Mouse (Mus musculus): ENCODE data around the gene Rnf212b. TPM values are rescaled to one million over a fixed set of nuclear protein-coding genes. Genes with fewer than 3 reads are reported as not detected.

Rnf212b gene
- polyA plus RNA-seq, 1 experiment = not detected

- Histone ChIP-seq H3ac (ENCODE audit: control insufficient read depth, insufficient read length, low read depth) (no peak overlapping the region), H3K27me3 (ENCODE audit: control insufficient read depth, insufficient read depth, insufficient read length) (peaks cover 3% of the 10 kb centered on the region), H3K4me3 (ENCODE audit: insufficient read depth, poor library complexity, severe bottlenecking) (no peak overlapping the region), H3K79me3 (ENCODE audit: low read depth) (no peaks in the 10 kb centered on the region), H3K79me2 (ENCODE audit: control insufficient read depth, insufficient read depth) (no peaks in the 10 kb centered on the region), H3K36me3 (ENCODE audit: control insufficient read depth, insufficient read depth) (no peaks in the 10 kb centered on the region)
- TF ChIP-seq MYOG (IDR thresholded peaks at IDR 0.05; ENCODE audit: control insufficient read depth, extremely low read depth, insufficient read length) = no peak
- no peak for TF ChIP-seq USF1 (IDR thresholded peaks at IDR 0.05; ENCODE audit: low read depth)
- TF ChIP-seq MYOD1 (IDR thresholded peaks at IDR 0.05; ENCODE audit: control insufficient read depth, insufficient read length, low read depth) = no peak
- no peak for TF ChIP-seq MAX (IDR thresholded peaks at IDR 0.05)
- TF ChIP-seq FOSL1 (IDR thresholded peaks at IDR 0.05; ENCODE audit: insufficient read depth, low read length, poor library complexity, severe bottlenecking) = no peak
- TF ChIP-seq CTCF (IDR thresholded peaks at IDR 0.05; ENCODE audit: control insufficient read depth, insufficient read depth, insufficient read length) = no peak
- no peak for TF ChIP-seq CEBPB (IDR thresholded peaks at IDR 0.05; ENCODE audit: low read depth)
Observed at GRCm38 (mm10) chr14:54788231-54788630, 25.7 kb upstream of the Rnf212b start.

DNA sequence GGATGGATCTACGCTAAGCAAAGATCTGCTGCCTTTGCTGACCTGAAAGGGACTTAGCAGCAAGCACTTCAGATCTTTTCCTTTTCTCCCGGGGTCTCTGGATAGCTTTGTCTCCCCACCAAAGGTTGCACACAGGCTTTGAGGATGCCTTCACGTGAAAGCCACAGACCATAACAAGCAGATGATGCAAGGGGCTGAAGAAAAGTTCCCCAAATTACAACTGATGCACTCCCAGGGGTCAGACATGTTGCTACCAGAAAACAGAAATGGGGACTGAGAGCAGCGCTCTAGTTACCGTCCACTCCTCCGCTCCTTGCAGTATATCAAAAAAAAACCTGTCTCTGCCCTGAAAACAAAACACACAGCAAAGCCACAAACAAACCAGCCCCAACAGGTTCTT lies 21.8 kb upstream of the Rnf212b start:
- TF ChIP-seq MYOG (IDR thresholded peaks at IDR 0.05; ENCODE audit: control insufficient read depth, extremely low read depth, insufficient read length) (no peak), FOSL1 (IDR thresholded peaks at IDR 0.05; ENCODE audit: insufficient read depth, low read length, poor library complexity, severe bottlenecking) (no peak), USF1 (IDR thresholded peaks at IDR 0.05; ENCODE audit: low read depth) (no peak), MAX (IDR thresholded peaks at IDR 0.05) (no peak), CEBPB (IDR thresholded peaks at IDR 0.05; ENCODE audit: low read depth) (no peak), MYOD1 (IDR thresholded peaks at IDR 0.05; ENCODE audit: control insufficient read depth, insufficient read length, low read depth) (no peak), CTCF (IDR thresholded peaks at IDR 0.05; ENCODE audit: control insufficient read depth, insufficient read depth, insufficient read length) (no peak)

GRCm38 (mm10) chr14:54793351-54793750 lies 20.6 kb upstream of the Rnf212b start:
- Histone ChIP-seq H3K79me3 (ENCODE audit: low read depth) (no peaks in the 10 kb centered on the region), H3K27me3 (ENCODE audit: control insufficient read depth, insufficient read depth, insufficient read length) (peaks cover 30% of the 10 kb centered on the region), H3ac (ENCODE audit: control insufficient read depth, insufficient read length, low read depth) (no peak overlapping the region), H3K4me3 (ENCODE audit: insufficient read depth, poor library complexity, severe bottlenecking) (no peak overlapping the region), H3K36me3 (ENCODE audit: control insufficient read depth, insufficient read depth) (no peaks in the 10 kb centered on the region), H3K79me2 (ENCODE audit: control insufficient read depth, insufficient read depth) (no peaks in the 10 kb centered on the region)
- TF ChIP-seq MYOG (IDR thresholded peaks at IDR 0.05; ENCODE audit: control insufficient read depth, extremely low read depth, insufficient read length) (no peak), MAX (IDR thresholded peaks at IDR 0.05) (no peak), CTCF (IDR thresholded peaks at IDR 0.05; ENCODE audit: control insufficient read depth, insufficient read depth, insufficient read length) (no peak), FOSL1 (IDR thresholded peaks at IDR 0.05; ENCODE audit: insufficient read depth, low read length, poor library complexity, severe bottlenecking) (no peak), USF1 (IDR thresholded peaks at IDR 0.05; ENCODE audit: low read depth) (no peak)

More for the DNA sequence above, 21.8 kb upstream of the Rnf212b start:
- Histone ChIP-seq H3K27me3 (ENCODE audit: control insufficient read depth, insufficient read depth, insufficient read length) (peaks cover 22% of the 10 kb centered on the region), H3K79me2 (ENCODE audit: control insufficient read depth, insufficient read depth) (no peaks in the 10 kb centered on the region), H3ac (ENCODE audit: control insufficient read depth, insufficient read length, low read depth) (no peak overlapping the region), H3K79me3 (ENCODE audit: low read depth) (no peaks in the 10 kb centered on the region), H3K36me3 (ENCODE audit: control insufficient read depth, insufficient read depth) (no peaks in the 10 kb centered on the region), H3K4me3 (ENCODE audit: insufficient read depth, poor library complexity, severe bottlenecking) (no peak overlapping the region)

DNA sequence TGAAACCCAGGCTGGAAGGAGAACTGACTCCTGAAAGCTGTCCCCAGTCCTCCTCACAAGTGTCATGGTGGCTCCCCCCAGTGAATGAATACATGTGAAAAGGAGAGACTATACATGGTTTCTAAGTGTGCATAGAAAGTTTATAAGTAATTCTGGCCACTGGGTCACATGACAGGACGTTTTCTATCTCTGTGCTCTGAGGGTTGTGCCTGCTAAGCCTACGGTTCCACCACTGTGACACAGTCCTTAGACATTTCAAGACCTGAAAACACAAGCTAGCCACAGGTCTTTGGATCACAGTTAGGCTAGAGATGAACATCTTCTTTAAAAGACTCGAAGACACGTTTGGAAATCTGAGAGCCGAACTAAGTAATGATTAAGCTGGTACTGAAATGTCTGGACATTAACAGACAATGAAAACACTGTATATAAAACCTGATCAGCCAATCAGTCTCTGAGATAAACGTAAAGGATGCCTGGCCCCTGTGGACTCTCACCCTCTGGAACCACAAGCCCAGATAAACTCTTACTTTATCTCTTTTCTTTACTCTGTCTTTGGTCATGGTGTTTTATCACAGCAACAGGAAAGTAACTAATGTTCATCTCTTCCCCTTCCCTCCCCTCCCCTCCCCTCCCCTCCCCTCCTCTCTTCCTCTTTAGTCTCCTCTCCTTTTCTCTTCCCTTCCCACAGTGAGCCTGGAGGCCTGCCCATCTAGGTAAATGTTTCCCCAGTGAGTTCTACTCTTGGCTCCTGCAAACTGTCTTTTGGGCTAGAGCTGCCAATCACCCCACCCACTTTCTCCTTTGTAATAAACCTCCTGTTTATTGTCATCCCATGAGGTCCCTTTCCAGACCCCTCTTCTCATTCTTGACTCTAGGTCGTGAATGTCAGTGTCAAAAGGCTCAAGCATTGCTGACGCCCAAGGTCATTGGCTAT lies 19.8 kb upstream of the Rnf212b start:
- no peaks in the 10 kb centered on the region for H3K36me3 ChIP-seq (ENCODE audit: control insufficient read depth, insufficient read depth)
- no peaks in the 10 kb centered on the region for H3K79me2 ChIP-seq (ENCODE audit: control insufficient read depth, insufficient read depth)
- peaks cover 36% of the 10 kb centered on the region for H3K27me3 ChIP-seq (ENCODE audit: control insufficient read depth, insufficient read depth, insufficient read length)
- no peaks in the 10 kb centered on the region for H3K79me3 ChIP-seq (ENCODE audit: low read depth)
- no peak overlapping the region for H3K4me3 ChIP-seq (ENCODE audit: insufficient read depth, poor library complexity, severe bottlenecking)
- no peak for TF ChIP-seq CTCF (IDR thresholded peaks at IDR 0.05; ENCODE audit: control insufficient read depth, insufficient read depth, insufficient read length)
- no peak for TF ChIP-seq MYOD1 (IDR thresholded peaks at IDR 0.05; ENCODE audit: control insufficient read depth, insufficient read length, low read depth)
- no peak for TF ChIP-seq FOSL1 (IDR thresholded peaks at IDR 0.05; ENCODE audit: insufficient read depth, low read length, poor library complexity, severe bottlenecking)
- TF ChIP-seq MAX (IDR thresholded peaks at IDR 0.05) = no peak
- TF ChIP-seq CEBPB (IDR thresholded peaks at IDR 0.05; ENCODE audit: low read depth) = no peak
- TF ChIP-seq USF1 (IDR thresholded peaks at IDR 0.05; ENCODE audit: low read depth) = no peak
- no peak for TF ChIP-seq MYOG (IDR thresholded peaks at IDR 0.05; ENCODE audit: control insufficient read depth, extremely low read depth, insufficient read length)
- H3ac ChIP-seq (ENCODE audit: control insufficient read depth, insufficient read length, low read depth) = no peak overlapping the region

DNA sequence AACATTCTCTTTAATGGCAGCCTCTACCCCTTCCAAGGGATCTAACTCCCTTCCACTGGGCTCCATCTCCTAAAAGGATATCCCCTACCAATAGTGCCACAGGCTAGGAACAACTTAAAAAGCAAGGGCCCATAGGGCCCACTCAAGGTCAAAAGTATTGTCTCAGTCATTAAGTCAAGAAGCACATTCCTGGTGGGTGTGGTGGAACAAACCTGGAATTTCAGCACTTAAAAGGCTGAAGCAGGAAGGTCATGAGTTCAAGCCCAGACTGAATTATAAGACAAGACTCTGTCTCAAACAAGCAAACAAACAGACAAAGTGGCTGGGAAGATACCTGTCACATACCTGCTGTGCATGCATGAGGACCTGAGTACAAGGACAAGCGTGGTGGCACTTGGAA lies 18.0 kb upstream of the Rnf212b start:
- Histone ChIP-seq H3K4me3 (ENCODE audit: insufficient read depth, poor library complexity, severe bottlenecking) (no peak overlapping the region), H3K79me2 (ENCODE audit: control insufficient read depth, insufficient read depth) (no peaks in the 10 kb centered on the region), H3K36me3 (ENCODE audit: control insufficient read depth, insufficient read depth) (no peaks in the 10 kb centered on the region), H3ac (ENCODE audit: control insufficient read depth, insufficient read length, low read depth) (no peak overlapping the region), H3K27me3 (ENCODE audit: control insufficient read depth, insufficient read depth, insufficient read length) (peaks cover 44% of the 10 kb centered on the region), H3K79me3 (ENCODE audit: low read depth) (no peaks in the 10 kb centered on the region)
- no peak for TF ChIP-seq USF1 (IDR thresholded peaks at IDR 0.05; ENCODE audit: low read depth)
- no peak for TF ChIP-seq FOSL1 (IDR thresholded peaks at IDR 0.05; ENCODE audit: insufficient read depth, low read length, poor library complexity, severe bottlenecking)
- TF ChIP-seq CTCF (IDR thresholded peaks at IDR 0.05; ENCODE audit: control insufficient read depth, insufficient read depth, insufficient read length) = no peak
- TF ChIP-seq CEBPB (IDR thresholded peaks at IDR 0.05; ENCODE audit: low read depth) = no peak
- TF ChIP-seq MYOD1 (IDR thresholded peaks at IDR 0.05; ENCODE audit: control insufficient read depth, insufficient read length, low read depth) = no peak
- no peak for TF ChIP-seq MYOG (IDR thresholded peaks at IDR 0.05; ENCODE audit: control insufficient read depth, extremely low read depth, insufficient read length)
